Mouse (Mus musculus) midbrain, embryonic 13.5 days (tissue): Measurements from ENCODE around the gene Arhgap10. TPM values are rescaled to one million over a fixed set of nuclear protein-coding genes. Genes with fewer than 3 reads are reported as not detected.

Experiments
- ATAC-seq: fragments of 200-750 bp; cut with Nextera tagmentation; 2 replicates; pipeline ENCODE4 v1.8.0; 2017; ENCODE audit warnings: mild to moderate bottlenecking, moderate TSS enrichment, moderate library complexity
- H3K27ac ChIP-seq: fragments of 300-500 bp; sonication (generic); 2 replicates; pipeline ENCODE4 v1.5.1; 2015; ENCODE audit warnings: inconsistent platforms, mild to moderate bottlenecking, moderate library complexity
- H3K27me3 ChIP-seq: fragments of 300-500 bp; sonication (generic); 2 replicates; pipeline ENCODE4 v1.6.1; 2015; ENCODE audit warnings: mild to moderate bottlenecking, inconsistent platforms
- H3K36me3 ChIP-seq: fragments of 300-500 bp; sonication (generic); 2 replicates; pipeline ENCODE4 v1.6.1; 2015; ENCODE audit warnings: mild to moderate bottlenecking, inconsistent platforms
- H3K4me1 ChIP-seq: fragments of 300-500 bp; sonication (generic); replicated peaks from 2 replicates; pipeline ENCODE4 v1.6.1; 2015; ENCODE audit warnings: inconsistent platforms
- H3K4me2 ChIP-seq: fragments of 300-500 bp; sonication (generic); replicated peaks from 2 replicates; pipeline ENCODE4 v1.6.1; 2015; ENCODE audit warnings: moderate library complexity, mild to moderate bottlenecking, inconsistent platforms
- H3K4me3 ChIP-seq: fragments of 300-500 bp; sonication (generic); replicated peaks from 2 replicates; pipeline ENCODE4 v1.5.1; 2015; ENCODE audit warnings: mild to moderate bottlenecking, inconsistent platforms
- H3K9ac ChIP-seq: fragments of 300-500 bp; sonication (generic); replicated peaks from 2 replicates; pipeline ENCODE4 v1.6.1; 2015; ENCODE audit warnings: mild to moderate bottlenecking, inconsistent platforms
- H3K9me3 ChIP-seq: fragments of 300-500 bp; sonication (generic); 2 replicates; pipeline ENCODE4 v1.6.1; 2016; ENCODE audit warnings: mild to moderate bottlenecking, inconsistent platforms
- WGBS: fragments of 180-500 bp; shearing (Covaris S2); methylation state at CpG from one replicate; pipeline ENCODE4 v1.1.7; 2015; 5-methylcytosine and 5-hydroxymethylcytosine counted together
- polyA plus RNA-seq: library from polyadenylated mRNA; unstranded; fragments of >200 nt; fragmentation: Nextera tagmentation; extraction: Ambion mirVana; gene quantifications from 2 replicates; pipeline ENCODE4 v1.2.1, GENCODE M21; 2015

Arhgap10 gene
- polyA plus RNA-seq, 1 experiment from 2014 or later, result 4.7 TPM

DNA sequence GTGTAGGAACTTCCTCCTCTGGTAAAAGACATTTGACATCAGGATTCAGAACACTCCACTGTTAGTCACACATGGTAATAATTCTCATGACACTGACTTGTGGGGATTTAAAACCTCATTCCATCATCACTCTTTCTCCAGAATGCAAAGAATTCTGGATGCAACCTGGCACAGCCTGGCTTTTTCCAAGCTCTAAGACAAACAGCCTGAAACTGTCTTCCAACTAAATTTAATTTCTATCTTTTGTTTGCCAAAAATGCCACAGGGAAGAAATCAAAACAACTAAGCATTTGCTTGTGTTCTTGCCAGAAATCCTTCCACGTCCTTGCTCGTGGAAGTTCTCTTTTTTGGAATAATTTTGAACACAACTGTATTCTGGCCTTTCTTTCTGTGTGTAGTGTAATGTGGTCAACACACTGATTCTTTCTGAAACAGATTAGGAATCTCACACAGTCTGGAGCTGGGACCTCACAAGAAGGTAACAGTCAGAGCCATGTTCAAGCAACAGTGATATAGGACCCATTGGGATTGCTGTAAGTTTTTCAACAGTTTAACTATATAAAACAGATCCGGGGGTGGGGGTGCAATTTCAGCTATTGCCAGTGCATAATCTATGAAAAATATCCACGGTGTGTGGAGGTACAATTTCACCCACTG is 167.5 kb downstream of the Arhgap10 start:
- Histone ChIP-seq H3K9ac (no peak overlapping the region), H3K4me2 (no peak overlapping the region), H3K27me3 (no peaks in the 10 kb centered on the region), H3K9me3 (no peaks in the 10 kb centered on the region), H3K36me3 (no peaks in the 10 kb centered on the region), H3K27ac (no peak overlapping the region), H3K4me1 (peaks cover 12% of the 10 kb centered on the region; the same call in 1 of the 2 replicates), H3K4me3 (no peak overlapping the region)
- ATAC-seq, result no peak
- 91% methylated on average over 4 of the region's 4 CpGs for WGBS

- Histone ChIP-seq H3K9ac (no peak overlapping the region), H3K4me2 (no peak overlapping the region), H3K27ac (no peak overlapping the region), H3K36me3 (no peaks in the 10 kb centered on the region), H3K4me1 (peaks cover 20% of the 10 kb centered on the region), H3K9me3 (no peaks in the 10 kb centered on the region), H3K27me3 (no peaks in the 10 kb centered on the region), H3K4me3 (no peak overlapping the region)
- 91% methylated on average over 6 of the region's 6 CpGs for WGBS
- ATAC-seq, result no peak
These were observed 173.8 kb downstream of the Arhgap10 start for GRCm38 (mm10) chr8:77343916-77344315.

DNA sequence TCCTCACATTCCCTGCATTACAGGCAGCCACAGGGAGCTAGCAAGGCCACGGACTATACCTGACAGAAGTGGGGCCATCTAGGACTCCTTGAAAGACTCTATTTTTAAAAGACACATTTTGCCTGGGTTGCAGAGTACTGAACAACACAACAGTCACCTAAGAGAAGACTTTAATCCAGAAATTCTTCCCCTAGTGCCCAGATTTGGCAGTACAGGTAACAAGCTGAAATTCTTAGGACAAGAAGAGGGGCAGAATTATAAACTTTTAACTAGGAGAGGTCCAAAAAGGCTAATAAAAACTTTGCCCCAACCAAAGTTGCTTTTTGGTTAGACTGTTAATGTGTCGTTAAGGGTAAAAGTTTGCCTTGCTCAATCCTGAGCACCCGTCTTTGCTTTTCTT is 174.4 kb downstream of the Arhgap10 start:
- H3K27me3 ChIP-seq, result no peaks in the 10 kb centered on the region
- WGBS, result 95% methylated on average over 3 of the region's 3 CpGs
- ATAC-seq, result no peak
- H3K9ac ChIP-seq, result no peak overlapping the region
- peaks cover 20% of the 10 kb centered on the region for H3K4me1 ChIP-seq
- no peaks in the 10 kb centered on the region for H3K36me3 ChIP-seq
- no peak overlapping the region for H3K4me2 ChIP-seq
- H3K9me3 ChIP-seq, result no peaks in the 10 kb centered on the region
- H3K4me3 ChIP-seq, result no peak overlapping the region
- no peak overlapping the region for H3K27ac ChIP-seq

DNA sequence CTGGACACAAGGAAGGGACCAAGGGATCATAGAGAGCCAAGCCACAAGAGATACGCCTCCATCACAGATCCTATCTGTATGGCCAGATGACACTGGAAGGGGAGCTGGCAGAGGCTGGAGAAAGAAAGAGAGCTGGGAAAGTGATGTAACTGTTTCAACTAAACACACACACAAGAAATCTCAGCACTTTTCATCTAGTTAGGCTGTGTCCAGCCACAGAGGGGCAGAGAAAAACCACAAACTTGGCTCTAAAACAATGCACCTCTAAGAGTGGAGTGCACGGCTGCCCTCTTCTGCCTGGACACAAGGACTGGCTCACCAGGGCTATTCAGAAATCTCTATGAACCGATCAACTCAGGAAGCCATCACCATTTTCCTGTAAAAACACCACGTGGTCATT is 175.6 kb downstream of the Arhgap10 start:
- Histone ChIP-seq H3K27ac (no peak overlapping the region), H3K36me3 (no peaks in the 10 kb centered on the region), H3K4me1 (peaks cover 20% of the 10 kb centered on the region), H3K9me3 (no peaks in the 10 kb centered on the region), H3K4me2 (no peak overlapping the region), H3K9ac (no peak overlapping the region), H3K4me3 (no peak overlapping the region), H3K27me3 (no peaks in the 10 kb centered on the region)
- ATAC-seq, result no peak
- 81% methylated on average over 4 of the region's 4 CpGs for WGBS

DNA sequence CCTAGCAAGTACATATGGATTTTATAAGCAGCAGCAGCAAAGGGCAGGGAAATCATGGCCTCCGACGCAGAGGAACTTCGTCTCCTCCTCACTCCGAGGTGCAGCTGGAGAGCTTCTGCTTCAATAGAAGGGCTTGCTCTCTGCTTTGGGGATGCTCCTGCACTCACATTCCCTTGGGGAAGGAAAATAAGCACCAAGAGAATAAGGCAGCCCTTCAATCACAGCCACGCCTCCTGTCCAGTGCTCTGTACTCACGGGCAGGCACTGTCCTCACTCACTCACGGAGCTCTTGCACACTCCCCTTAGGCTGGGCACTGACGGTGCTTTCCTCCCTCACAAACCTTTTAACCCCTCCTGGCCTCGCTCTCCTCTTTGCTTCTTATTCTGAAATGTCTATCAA is 176.4 kb downstream of the Arhgap10 start:
- Histone ChIP-seq H3K27ac (no peak overlapping the region), H3K9me3 (no peaks in the 10 kb centered on the region), H3K4me1 (peaks cover 20% of the 10 kb centered on the region), H3K27me3 (no peaks in the 10 kb centered on the region), H3K4me2 (no peak overlapping the region), H3K36me3 (no peaks in the 10 kb centered on the region), H3K4me3 (no peak overlapping the region), H3K9ac (no peak overlapping the region)
- no peak for ATAC-seq
- 54% methylated on average over 9 of the region's 9 CpGs for WGBS

DNA sequence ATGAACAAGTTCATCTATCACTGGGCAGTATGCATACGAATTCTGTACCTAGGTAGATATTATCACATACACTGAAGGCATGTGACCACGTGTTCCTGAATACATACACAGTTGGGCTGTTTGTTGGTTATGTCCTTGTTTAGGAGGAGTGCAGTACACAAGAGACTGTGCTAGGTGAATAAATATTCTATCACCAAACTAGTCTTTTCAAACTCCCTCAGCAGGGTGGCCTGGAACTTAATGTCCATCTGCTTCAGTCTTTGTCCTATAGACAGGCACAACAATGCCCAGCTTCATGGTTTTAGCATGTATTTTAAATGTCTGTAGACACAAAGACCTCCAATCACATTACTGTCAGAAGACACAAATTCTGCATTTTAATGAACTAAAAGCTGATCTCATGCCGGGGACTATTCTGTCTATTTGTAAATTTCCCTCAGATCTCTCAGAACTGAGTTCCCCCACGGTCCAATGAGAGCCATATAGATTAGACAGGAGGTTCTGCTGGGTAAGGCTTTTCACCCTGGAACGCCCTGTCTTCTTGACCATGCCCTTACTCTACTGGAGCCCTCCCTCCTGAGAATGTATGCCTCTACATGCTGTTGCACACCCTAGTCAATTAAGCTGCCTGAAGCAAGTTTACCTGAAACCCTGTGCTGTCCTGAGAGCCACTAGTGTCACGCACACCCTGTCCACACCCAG is 177.6 kb downstream of the Arhgap10 start:
- 40% methylated on average over 6 of the region's 6 CpGs for WGBS
- no peak overlapping the region for H3K27ac ChIP-seq
- no peaks in the 10 kb centered on the region for H3K27me3 ChIP-seq
- H3K4me2 ChIP-seq, result no peak overlapping the region
- H3K9ac ChIP-seq, result no peak overlapping the region
- H3K4me3 ChIP-seq, result no peak overlapping the region
- H3K4me1 ChIP-seq, result peaks cover 20% of the 10 kb centered on the region
- ATAC-seq, result peak; percentile 66
- no peaks in the 10 kb centered on the region for H3K36me3 ChIP-seq
- no peaks in the 10 kb centered on the region for H3K9me3 ChIP-seq

DNA sequence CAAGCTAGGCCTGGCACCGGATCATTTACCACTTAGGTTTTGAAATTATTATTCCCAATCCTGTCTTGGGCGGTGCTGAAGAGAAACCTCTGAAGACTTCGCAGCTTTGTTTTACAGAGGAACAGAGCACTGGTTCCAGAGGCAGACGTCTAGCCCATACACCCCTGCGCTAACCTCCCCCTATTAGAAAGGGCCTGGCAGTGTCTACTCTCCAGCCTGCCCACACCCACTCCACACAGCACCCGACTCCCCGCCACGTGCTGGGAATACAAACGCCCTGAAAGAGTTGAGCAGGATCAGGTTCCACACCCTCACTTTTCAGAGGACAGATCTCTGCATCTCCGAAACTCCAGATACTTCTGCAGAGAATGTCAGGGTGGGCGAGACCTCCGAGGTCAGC is 180.5 kb downstream of the Arhgap10 start:
- H3K4me2 ChIP-seq, result no peak overlapping the region
- no peak overlapping the region for H3K27ac ChIP-seq
- 81% methylated on average over 12 of the region's 12 CpGs for WGBS
- H3K36me3 ChIP-seq, result no peaks in the 10 kb centered on the region
- peaks cover 20% of the 10 kb centered on the region for H3K4me1 ChIP-seq
- ATAC-seq, result 0 out of 2 replicates have a peak, but pooled peaks have one; percentile 40
- H3K4me3 ChIP-seq, result no peak overlapping the region
- H3K9me3 ChIP-seq, result no peaks in the 10 kb centered on the region
- no peak overlapping the region for H3K9ac ChIP-seq
- H3K27me3 ChIP-seq, result no peaks in the 10 kb centered on the region

DNA sequence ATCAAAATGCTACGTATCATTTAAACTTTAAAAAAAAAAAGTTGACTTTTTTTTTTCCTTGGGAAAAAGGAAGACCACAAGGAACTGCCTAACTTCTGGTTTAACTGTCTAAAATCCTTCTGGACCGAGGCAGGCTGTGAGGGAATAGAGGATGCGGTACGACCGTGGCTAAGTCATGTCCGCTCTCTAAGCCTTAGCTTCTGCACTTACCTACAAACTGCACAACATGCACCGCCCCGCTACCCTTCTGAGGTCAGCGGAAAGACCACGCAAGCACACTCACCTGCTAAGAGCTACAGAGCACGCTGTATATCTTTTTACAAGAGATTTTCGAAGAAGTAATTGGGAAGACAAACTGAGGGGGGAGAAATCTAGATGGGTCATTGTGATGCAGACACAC is 186.6 kb downstream of the Arhgap10 start:
- 91% methylated on average over 12 of the region's 12 CpGs for WGBS
- no peaks in the 10 kb centered on the region for H3K9me3 ChIP-seq
- no peak for ATAC-seq

DNA sequence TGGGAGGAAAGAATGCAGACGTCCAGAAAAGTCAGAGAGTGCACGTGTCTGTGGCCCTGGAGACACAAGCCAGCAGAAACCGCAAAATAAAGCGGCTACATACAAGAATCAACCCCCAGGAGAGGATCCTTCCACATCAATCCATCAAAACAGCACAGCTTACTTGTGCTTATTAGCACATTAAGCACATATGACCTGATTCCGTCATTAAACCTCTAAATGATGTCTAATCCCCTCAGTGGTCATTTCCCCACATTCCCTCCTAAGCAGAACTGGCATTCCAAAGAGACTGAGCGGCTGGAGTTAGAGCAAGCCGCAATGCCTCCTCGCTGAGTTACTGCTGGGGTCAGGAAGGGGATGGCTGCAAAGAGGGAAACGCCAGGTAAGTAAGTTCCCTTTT is 187.4 kb downstream of the Arhgap10 start:
- Histone ChIP-seq H3K9me3 (no peaks in the 10 kb centered on the region), H3K27ac (no peak overlapping the region), H3K4me2 (no peak overlapping the region), H3K9ac (no peak overlapping the region), H3K27me3 (no peaks in the 10 kb centered on the region), H3K4me1 (peaks cover 7% of the 10 kb centered on the region; the same call in 1 of the 2 replicates), H3K4me3 (no peak overlapping the region), H3K36me3 (no peaks in the 10 kb centered on the region)
- no peak for ATAC-seq
- 63% methylated on average over 9 of the region's 9 CpGs for WGBS

More for the DNA sequence above, 186.6 kb downstream of the Arhgap10 start:
- Histone ChIP-seq H3K27ac (no peak overlapping the region), H3K27me3 (no peaks in the 10 kb centered on the region), H3K9ac (no peak overlapping the region), H3K4me3 (no peak overlapping the region), H3K4me2 (no peak overlapping the region), H3K4me1 (peaks cover 7% of the 10 kb centered on the region; the same call in 1 of the 2 replicates), H3K36me3 (no peaks in the 10 kb centered on the region)

GRCm38 (mm10) chr8:77329783-77330182 is 188.0 kb downstream of the Arhgap10 start:
- H3K4me3 ChIP-seq, result no peak overlapping the region
- 59% methylated on average over 4 of the region's 4 CpGs for WGBS
- H3K9ac ChIP-seq, result no peak overlapping the region
- no peaks in the 10 kb centered on the region for H3K9me3 ChIP-seq
- H3K4me2 ChIP-seq, result no peak overlapping the region
- no peaks in the 10 kb centered on the region for H3K27me3 ChIP-seq
- H3K36me3 ChIP-seq, result no peaks in the 10 kb centered on the region
- no peak for ATAC-seq
- H3K4me1 ChIP-seq, result peaks cover 7% of the 10 kb centered on the region; the same call in 1 of the 2 replicates
- H3K27ac ChIP-seq, result no peak overlapping the region

GRCm38 (mm10) chr8:77328473-77328872 is 189.3 kb downstream of the Arhgap10 start:
- H3K9me3 ChIP-seq, result no peaks in the 10 kb centered on the region
- ATAC-seq, result no peak
- H3K27me3 ChIP-seq, result no peaks in the 10 kb centered on the region
- H3K36me3 ChIP-seq, result no peaks in the 10 kb centered on the region
- H3K4me1 ChIP-seq, result peaks cover 7% of the 10 kb centered on the region; the same call in 1 of the 2 replicates
- H3K4me2 ChIP-seq, result no peak overlapping the region
- no peak overlapping the region for H3K4me3 ChIP-seq
- H3K27ac ChIP-seq, result no peak overlapping the region
- no peak overlapping the region for H3K9ac ChIP-seq
- WGBS, result 95% methylated on average over 8 of the region's 8 CpGs

DNA sequence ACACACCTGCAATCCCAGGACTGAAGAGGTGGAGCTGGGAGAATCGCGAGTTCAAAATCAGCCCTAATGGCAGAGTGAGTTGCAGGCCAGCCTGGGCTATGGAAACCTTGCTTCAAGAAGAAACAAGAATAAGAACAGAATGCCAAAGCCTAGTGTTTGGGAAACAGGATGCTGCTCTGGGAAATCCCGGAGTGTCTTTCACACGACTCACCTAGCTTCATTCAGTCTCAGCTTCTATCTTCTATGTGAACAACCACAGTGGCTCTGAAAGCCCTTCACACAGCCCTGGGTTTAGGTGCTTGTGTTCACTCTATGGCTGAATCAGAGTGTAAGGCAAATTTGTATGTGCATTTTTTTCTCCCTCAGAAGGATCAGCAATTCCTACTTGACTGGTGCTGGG is 190.4 kb downstream of the Arhgap10 start:
- Histone ChIP-seq H3K9me3 (no peaks in the 10 kb centered on the region), H3K9ac (no peak overlapping the region), H3K27me3 (no peaks in the 10 kb centered on the region), H3K27ac (no peak overlapping the region), H3K36me3 (no peaks in the 10 kb centered on the region), H3K4me3 (no peak overlapping the region), H3K4me1 (peaks cover 7% of the 10 kb centered on the region; the same call in 1 of the 2 replicates), H3K4me2 (no peak overlapping the region)
- no peak for ATAC-seq
- WGBS, result 93% methylated on average over 4 of the region's 4 CpGs
